In the genomic region with DNA sequence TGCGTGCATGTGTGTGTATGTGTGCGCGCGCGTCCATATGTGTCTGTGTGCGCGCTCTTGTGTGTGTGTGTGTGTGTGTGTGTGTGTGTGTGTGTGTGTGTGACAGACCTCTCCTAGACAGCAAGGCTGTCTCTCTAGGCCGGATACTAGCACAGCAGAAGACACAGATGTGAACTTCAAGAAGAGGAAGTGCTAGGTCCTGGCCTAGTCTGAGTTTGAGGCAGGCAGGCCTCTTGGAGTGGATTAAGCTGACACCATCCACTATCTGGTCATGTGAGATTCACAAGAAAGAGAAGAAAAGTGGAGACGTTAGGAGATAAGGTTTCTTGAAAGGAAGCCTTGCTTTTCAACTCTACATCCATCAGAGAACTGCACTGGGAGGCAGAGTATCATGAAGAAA, we compare ENCODE assay signal across 15 mouse cellular contexts. TPM values are rescaled to one million over a fixed set of nuclear protein-coding genes. Genes with fewer than 3 reads are reported as not detected.
DNase-seq lines count a peak whose midpoint lies in the region; ATAC-seq and TF ChIP-seq lines count a peak whose summit lies in the region.
"Had no signal": no experiment of that assay in that cellular context is flagged by ENCODE, and none has a peak within 500 bp of the region (broad histone marks: within the 10 kb centered on the region; RNA-seq: fewer than 3 reads in every experiment).

No protein-coding gene starts in this region.

- no peak overlapping the region for H3K4me3 ChIP-seq in CH12.LX (replicated peaks in 1 of 3; ENCODE audit: low read depth in 2 of 3, low read length in 2 of 3, poor library complexity in 1 of 3)
- no peak overlapping the region for H3K4me3 ChIP-seq in embryonic facial prominence, embryonic 10.5 days
- H3K4me3 ChIP-seq: limb, embryonic 13.5 days had no signal

- in situ Hi-C loops in CH12.LX (cut with MboI; ENCODE audit: low pct_ligation_motif_present, low pct_unique_long_range_greater_than_20kb, low sequenced_read_pairs): no loop called here

- no peak overlapping the region for H3K4me2 ChIP-seq in CH12.LX (ENCODE audit: insufficient read depth, low read depth, poor library complexity, severe bottlenecking)
- H3K4me2 ChIP-seq: limb, embryonic 13.5 days had no signal

- H3K36me3 ChIP-seq in CH12.LX (replicated peaks in 1 of 2; ENCODE audit: control insufficient read depth in 1 of 2, insufficient read depth in 1 of 2, low read length in 1 of 2): no peaks in the 10 kb centered on the region
- no peaks in the 10 kb centered on the region for H3K36me3 ChIP-seq in embryonic facial prominence, embryonic 10.5 days (replicated peaks)
- H3K36me3 ChIP-seq: heart, embryonic 10.5 days; limb, embryonic 13.5 days had no signal

- no peak for TF ChIP-seq POLR2A in CH12.LX (IDR thresholded peaks at IDR 0.05; ENCODE audit: low read depth, low read length)

- dilution Hi-C loops in CH12.LX (cut with MboI; ENCODE audit: extremely low pct_ligation_motif_present, extremely low pct_unique_long_range_greater_than_20kb, low sequenced_read_pairs): no loop called here

- no peak overlapping the region for H3K27ac ChIP-seq in CH12.LX (ENCODE audit: insufficient read depth, low read depth)
- no peak overlapping the region for H3K27ac ChIP-seq in embryonic facial prominence, embryonic 10.5 days (replicated peaks)
- H3K27ac ChIP-seq: heart, embryonic 10.5 days; limb, embryonic 13.5 days had no signal

- intact Hi-C loops in heart, postnatal 36 days (cut with DNase I): no loop called here

- no peaks in the 10 kb centered on the region for H3K27me3 ChIP-seq in CH12.LX (replicated peaks)
- peaks cover 4% of the 10 kb centered on the region; the same call in 1 of the 2 replicates for H3K27me3 ChIP-seq in embryonic facial prominence, embryonic 10.5 days (replicated peaks; ENCODE audit: low read depth, poor library complexity, severe bottlenecking)
- H3K27me3 ChIP-seq: limb, embryonic 13.5 days had no signal

- TF ChIP-seq RAD21 in CH12.LX (IDR thresholded peaks at IDR 0.05; ENCODE audit: low read depth, low read length): no peak

- no peaks in the 10 kb centered on the region for H3K9me3 ChIP-seq in CH12.LX (replicated peaks; ENCODE audit: low read length)
- H3K9me3 ChIP-seq in embryonic facial prominence, embryonic 10.5 days: no peaks in the 10 kb centered on the region
- H3K9me3 ChIP-seq: heart, embryonic 10.5 days; limb, embryonic 13.5 days had no signal

- H3K9ac ChIP-seq in CH12.LX (ENCODE audit: insufficient read depth, low read depth): no peak overlapping the region
- H3K9ac ChIP-seq: limb, embryonic 13.5 days had no signal

- peak; percentile 58 to 72 for ATAC-seq in hematopoietic stem cell, adult 5-6 weeks (replicated peaks in 1 of 2; ENCODE audit: insufficient read depth in 1 of 2, low FRiP score in 2 of 2, low TSS enrichment in 1 of 2, low read depth in 1 of 2, poor library complexity in 2 of 2, severe bottlenecking in 2 of 2)
- ATAC-seq in megakaryocyte progenitor cell, adult 5-6 weeks (replicated peaks; ENCODE audit: poor library complexity): peak; percentile 66
- ATAC-seq: forebrain, embryonic 14.5 days; intestine, postnatal 0 days had no signal

- no peaks in the 10 kb centered on the region for H3K79me2 ChIP-seq in CH12.LX (replicated peaks; ENCODE audit: control insufficient read depth, extremely low read depth, insufficient read depth, poor library complexity, severe bottlenecking)

- no peaks in the 10 kb centered on the region; a peak in 1 of 4 replicates for H3K4me1 ChIP-seq in CH12.LX (ENCODE audit: control insufficient read depth in 1 of 2, insufficient read depth in 2 of 2)
- H3K4me1 ChIP-seq in embryonic facial prominence, embryonic 10.5 days: no peaks in the 10 kb centered on the region; the same call in 1 of the 2 replicates

- TF ChIP-seq CTCF in CH12.LX (conservative IDR thresholded peaks at IDR 0.05 in 1 of 2, IDR thresholded peaks at IDR 0.05 in 1 of 2; ENCODE audit: low read depth in 2 of 2, low read length in 2 of 2): no peak

- DNase-seq in layer of hippocampus, adult 9-11 months: peak; percentile 54
- DNase-seq in layer of hippocampus, postnatal 36 days: no peak
- peak; percentile 36 for DNase-seq in CH12.LX (ENCODE audit: extremely low read depth)
- no peak for DNase-seq in heart, postnatal 36 days
- no peak for DNase-seq in embryonic facial prominence, embryonic 10.5 days (ENCODE audit: low spot score)
- DNase-seq in embryo, embryonic 10.5 days (ENCODE audit: low spot score): no peak
- DNase-seq: adrenal gland, postnatal 10 days; cerebellum, postnatal 10 days; kidney, postnatal 25 days had no signal

- WGBS in embryonic facial prominence, embryonic 10.5 days: 94% methylated on average over 9 of the region's 9 CpGs

- TF ChIP-seq EP300 in CH12.LX (IDR thresholded peaks at IDR 0.05; ENCODE audit: low read length): no peak

TF ChIP-seq in CH12.LX, 34 proteins besides CTCF, POLR2A, EP300 and RAD21:
- TF ChIP-seq PAX5 (IDR thresholded peaks at IDR 0.05; ENCODE audit: low read length): no peak
- TF ChIP-seq SMC3 (IDR thresholded peaks at IDR 0.05; ENCODE audit: low read depth, low read length): no peak
- no peak for TF ChIP-seq SIN3A (IDR thresholded peaks at IDR 0.05; ENCODE audit: low read length)
- TF ChIP-seq NELFE (IDR thresholded peaks at IDR 0.05; ENCODE audit: low read depth, low read length): no peak
- no peak for TF ChIP-seq CHD2 (IDR thresholded peaks at IDR 0.05; ENCODE audit: low read length)
- TF ChIP-seq IRF4 (IDR thresholded peaks at IDR 0.05; ENCODE audit: low read depth, low read length): no peak
- no peak for TF ChIP-seq JUND (conservative IDR thresholded peaks at IDR 0.05; ENCODE audit: low read depth, low read length)
- TF ChIP-seq HCFC1 (IDR thresholded peaks at IDR 0.05; ENCODE audit: low read depth, low read length): no peak
- no peak for TF ChIP-seq ZNF384 (IDR thresholded peaks at IDR 0.05; ENCODE audit: low read depth, low read length)
- TF ChIP-seq TCF12 (IDR thresholded peaks at IDR 0.05; ENCODE audit: low read depth, low read length): no peak
- no peak for TF ChIP-seq ZKSCAN1 (IDR thresholded peaks at IDR 0.05; ENCODE audit: borderline replicate concordance, low read depth, low read length)

RNA-seq across cellular contexts. Expression of gene Tmem144, which starts 8.6 kb away (rescaled TPM):
- 10 to 100 TPM; 15.7 to 16.5 TPM for total RNA-seq in layer of hippocampus, postnatal 36 days (2021)
- 0.55 and 0.59 TPM in 2 replicates for total RNA-seq in CH12.LX (2012; rRNA removed)
- total RNA-seq in CH12.LX (2014; rRNA removed): 1.00 and 2.0 TPM in 2 replicates
- polyA plus RNA-seq in CH12.LX (2012; ENCODE audit: insufficient read length, low read depth): 1.3 and 1.6 TPM in 2 replicates
- total RNA-seq in hematopoietic stem cell, adult 5-6 weeks (2017): 0.75 and 1.5 TPM in 2 replicates
- 2.2 and 4.3 TPM in 2 replicates for total RNA-seq in megakaryocyte progenitor cell, adult 5-6 weeks (2015)
- 1.5 and 2.2 TPM in 2 replicates for total RNA-seq in megakaryocyte progenitor cell, adult 5-6 weeks (2017)
- total RNA-seq in heart, postnatal 36 days (2021): 10 to 100 TPM; 12.2 to 13.4 TPM
- 3.7 and 3.9 TPM in 2 replicates for polyA plus RNA-seq in embryonic facial prominence, embryonic 10.5 days (2016; fragmentation: Nextera tagmentation; extraction: Ambion mirVana)

RNA-seq across cellular contexts. Expression of gene Fam198b, which starts 40.3 kb away (rescaled TPM):
- 1 to 10 TPM; 5.1 to 7.0 TPM for total RNA-seq in layer of hippocampus, postnatal 36 days (2021)
- 1.2 and 1.8 TPM in 2 replicates for total RNA-seq in CH12.LX (2012; rRNA removed)
- total RNA-seq in CH12.LX (2014; rRNA removed): 6.7 and 8.5 TPM in 2 replicates
- 4.0 and 5.9 TPM in 2 replicates for polyA plus RNA-seq in CH12.LX (2012; ENCODE audit: insufficient read length, low read depth)
- total RNA-seq in hematopoietic stem cell, adult 5-6 weeks (2017): 1.1 and 1.4 TPM in 2 replicates
- total RNA-seq in megakaryocyte progenitor cell, adult 5-6 weeks (2015): 0.12 and 2.8 TPM in 2 replicates
- total RNA-seq in megakaryocyte progenitor cell, adult 5-6 weeks (2017): 0.04 and 2.6 TPM in 2 replicates
- total RNA-seq in heart, postnatal 36 days (2021): 10 to 100 TPM; 18.5 to 19.7 TPM
- polyA plus RNA-seq in embryonic facial prominence, embryonic 10.5 days (2016; fragmentation: Nextera tagmentation; extraction: Ambion mirVana): 2.0 and 2.5 TPM in 2 replicates

Comparison
In these comparisons a context has a peak if more than half of its experiments do, and no peak if none do; other contexts are left out.
1. DNase-seq: peak in layer of hippocampus, adult 9-11 months (single experiment) and CH12.LX (single experiment); none in layer of hippocampus, postnatal 36 days (0 of 2), heart, postnatal 36 days (0 of 2), embryonic facial prominence, embryonic 10.5 days (single experiment) and embryo, embryonic 10.5 days (single experiment).